Mouse (Mus musculus) cortical plate, adult 2 months (tissue): Measurements from ENCODE around the gene Gatb.

Experiments
- CTCF ChIP-seq: fragments of 200-500 bp; IDR thresholded peaks from 2 replicates; pipeline ENCODE4 v1.5.1; 2011; ENCODE audit warnings: mild to moderate bottlenecking, control low read depth, low read length; ENCODE audit not compliant: insufficient read depth; ENCODE audit errors: extremely low read depth
- POLR2A ChIP-seq: fragments of 200-500 bp; IDR thresholded peaks from 2 replicates; pipeline ENCODE4 v1.6.1; 2011; ENCODE audit warnings: mild to moderate bottlenecking, low read length, control low read depth; ENCODE audit not compliant: insufficient read depth; ENCODE audit errors: extremely low read depth

DNA sequence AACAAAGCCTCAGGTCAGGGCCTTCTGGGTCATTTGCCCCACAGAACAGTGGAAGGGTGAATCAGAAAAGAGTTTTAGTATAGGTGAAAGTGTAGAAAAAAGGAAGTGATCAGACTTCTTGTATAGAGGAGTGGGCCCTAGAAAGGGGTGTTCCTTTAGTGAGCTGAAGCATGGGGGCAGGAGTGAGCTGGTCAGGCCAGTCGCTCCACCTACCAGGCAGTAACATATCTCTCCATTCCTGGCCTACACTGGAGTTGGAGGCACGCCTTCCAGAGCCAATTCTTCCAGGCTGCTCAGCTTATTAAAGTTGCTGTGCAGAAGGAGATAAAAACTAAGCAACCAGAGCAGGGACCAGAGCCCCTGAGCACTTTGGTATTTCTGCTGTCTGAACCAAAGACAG, 9.3 kb upstream of the Gatb start:
- no peak for TF ChIP-seq POLR2A
- TF ChIP-seq CTCF = no peak
